Mouse (Mus musculus) kidney, postnatal 0 days (tissue): ENCODE data around the gene Kcns1. TPM values are rescaled to one million over a fixed set of nuclear protein-coding genes. Genes with fewer than 3 reads are reported as not detected.

Experiments used
- ATAC-seq: fragments of 200-750 bp; cut with Nextera tagmentation; replicated peaks from 2 replicates; pipeline ENCODE4 v1.8.0; 2017; ENCODE audit warnings: low read depth, moderate number of reproducible peaks, moderate TSS enrichment, moderate library complexity; ENCODE audit not compliant: low FRiP score
- DNase-seq: peaks from one replicate; pipeline ENCODE4 v3.0.0-alpha.2; 2016; ENCODE audit warnings: low spot score
- H3K27ac ChIP-seq: fragments of 300-500 bp; sonication (generic); 2 replicates; pipeline ENCODE4 v1.5.1; 2014; ENCODE audit warnings: mild to moderate bottlenecking
- H3K27me3 ChIP-seq: fragments of 300-500 bp; sonication (generic); 2 replicates; pipeline ENCODE4 v1.6.1; 2014; ENCODE audit warnings: low read length, mixed read lengths; ENCODE audit not compliant: insufficient read depth
- H3K36me3 ChIP-seq: fragments of 300-500 bp; sonication (generic); 2 replicates; pipeline ENCODE4 v1.6.1; 2014; ENCODE audit warnings: low read length, mixed read lengths; ENCODE audit not compliant: insufficient read depth
- H3K4me1 ChIP-seq: fragments of 300-500 bp; sonication (generic); replicated peaks from 2 replicates; pipeline ENCODE4 v1.6.1; 2014; ENCODE audit warnings: antibody characterized with exemption, low read length, mixed read lengths; ENCODE audit not compliant: insufficient read depth
- H3K4me2 ChIP-seq: fragments of 300-500 bp; sonication (generic); 2 replicates; pipeline ENCODE4 v1.6.1; 2014; ENCODE audit warnings: mild to moderate bottlenecking, low read length, moderate library complexity, mixed read lengths
- H3K4me3 ChIP-seq: fragments of 300-500 bp; sonication (generic); replicated peaks from 2 replicates; pipeline ENCODE4 v1.5.1; 2014; ENCODE audit warnings: low read depth, low read length
- H3K9ac ChIP-seq: fragments of 300-500 bp; sonication (generic); 2 replicates; pipeline ENCODE4 v1.6.1; 2014; ENCODE audit warnings: low read depth, low read length
- H3K9me3 ChIP-seq: fragments of 300-500 bp; sonication (generic); replicated peaks from 2 replicates; pipeline ENCODE4 v1.6.1; 2016; ENCODE audit warnings: low read length, inconsistent platforms, mixed read lengths
- CTCF ChIP-seq: IDR thresholded peaks from 2 replicates; pipeline ENCODE4 v1.5.1; 2016; ENCODE audit warnings: antibody characterized with exemption, low read depth, mild to moderate bottlenecking, moderate library complexity
- WGBS: fragments of 180-500 bp; shearing (Covaris S2); extraction: QIAGEN DNeasy Blood & Tissue Kit; methylation state at CpG from one replicate; pipeline ENCODE4 v1.1.7; 2014; 5-methylcytosine and 5-hydroxymethylcytosine counted together
- polyA plus RNA-seq: library from polyadenylated mRNA; unstranded; fragments of >200 nt; fragmentation: Nextera tagmentation; extraction: Ambion mirVana; gene quantifications from 2 replicates; pipeline ENCODE4 v1.2.1, GENCODE M21; 2015

Gene Kcns1
- polyA plus RNA-seq, 1 experiment from 2014 or later: 0.14 TPM

DNA sequence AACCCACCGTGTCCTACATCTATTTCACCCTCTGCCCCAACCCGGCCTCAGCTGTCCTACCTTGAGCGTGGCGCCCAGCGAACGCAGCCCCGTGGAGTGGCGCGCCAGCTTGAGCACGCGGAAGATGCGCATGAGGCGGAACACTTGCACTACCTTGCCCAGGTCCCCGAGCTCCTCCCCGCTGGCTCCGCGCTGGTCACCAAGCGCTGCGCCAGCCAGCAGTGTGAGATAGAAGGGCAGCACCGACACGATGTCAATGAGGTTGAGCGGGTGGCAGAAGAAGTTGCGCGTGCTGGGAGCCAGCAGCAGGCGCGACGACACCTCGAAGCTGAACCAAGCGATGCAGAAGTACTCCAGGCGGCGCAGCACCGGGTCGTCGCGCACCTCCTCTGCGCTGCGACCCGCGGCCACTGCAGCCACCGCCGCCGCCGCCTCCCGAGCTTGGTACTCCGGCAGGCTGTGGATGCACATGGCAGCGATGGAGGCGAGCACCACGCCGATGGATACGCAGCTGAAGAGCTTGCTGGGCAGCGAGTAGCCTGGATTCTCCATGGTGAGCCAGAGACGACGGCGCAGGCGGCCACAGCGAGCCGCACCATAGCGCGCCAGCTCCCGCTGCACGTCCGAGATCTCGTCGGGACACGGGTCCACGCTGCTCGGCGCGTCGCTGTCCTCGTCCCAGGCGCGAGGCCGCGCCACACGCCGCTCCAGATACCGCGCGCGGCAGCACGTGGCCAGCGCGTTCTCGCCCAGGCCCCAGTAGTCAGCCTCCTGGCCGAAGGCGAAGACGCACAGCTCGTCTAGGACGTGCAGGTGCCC, 3.0 kb downstream of the Kcns1 start:
- Histone ChIP-seq H3K36me3 (no peaks in the 10 kb centered on the region), H3K9me3 (no peaks in the 10 kb centered on the region), H3K4me3 (peak overlapping the region; percentile 27), H3K27ac (no peak overlapping the region), H3K9ac (no peak overlapping the region), H3K4me1 (peaks cover 7% of the 10 kb centered on the region; the same call in 1 of the 2 replicates), H3K4me2 (peak overlapping the region; percentile 47), H3K27me3 (peaks cover 44% of the 10 kb centered on the region)
- 12% methylated on average over 82 of the region's 90 CpGs for WGBS
- DNase-seq: no peak
- no peak for TF ChIP-seq CTCF
- ATAC-seq: peak; percentile 31; the same call in 1 of the 2 replicates

DNA sequence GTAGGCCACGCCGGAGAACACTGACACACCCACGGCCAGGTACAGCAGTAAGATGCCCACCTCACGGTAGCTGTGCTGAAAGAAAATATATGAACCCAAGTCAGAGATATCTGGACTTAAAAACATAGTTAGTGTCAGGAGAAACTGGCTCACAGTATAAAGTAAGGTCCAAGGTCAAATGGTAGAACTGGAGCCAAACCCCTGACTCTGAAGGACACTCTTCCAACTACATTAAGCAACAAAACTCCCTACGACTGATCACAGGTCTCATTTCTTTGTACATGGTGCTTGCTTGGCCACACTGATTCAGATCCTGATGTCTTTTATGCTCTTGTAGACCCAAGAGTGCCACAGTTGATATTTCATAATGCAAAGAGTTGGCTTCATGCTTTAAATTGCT, 6.0 kb downstream of the Kcns1 start:
- H3K27me3 ChIP-seq: peaks cover 26% of the 10 kb centered on the region
- no peak overlapping the region for H3K27ac ChIP-seq
- no peak overlapping the region for H3K4me3 ChIP-seq
- TF ChIP-seq CTCF: no peak
- ATAC-seq (no peak), DNase-seq (no peak)
- H3K36me3 ChIP-seq: no peaks in the 10 kb centered on the region
- peaks cover 5% of the 10 kb centered on the region; the same call in 1 of the 2 replicates for H3K4me1 ChIP-seq
- H3K9ac ChIP-seq: no peak overlapping the region
- 88% methylated on average over 5 of the region's 5 CpGs for WGBS
- no peak overlapping the region for H3K4me2 ChIP-seq
- no peaks in the 10 kb centered on the region for H3K9me3 ChIP-seq

DNA sequence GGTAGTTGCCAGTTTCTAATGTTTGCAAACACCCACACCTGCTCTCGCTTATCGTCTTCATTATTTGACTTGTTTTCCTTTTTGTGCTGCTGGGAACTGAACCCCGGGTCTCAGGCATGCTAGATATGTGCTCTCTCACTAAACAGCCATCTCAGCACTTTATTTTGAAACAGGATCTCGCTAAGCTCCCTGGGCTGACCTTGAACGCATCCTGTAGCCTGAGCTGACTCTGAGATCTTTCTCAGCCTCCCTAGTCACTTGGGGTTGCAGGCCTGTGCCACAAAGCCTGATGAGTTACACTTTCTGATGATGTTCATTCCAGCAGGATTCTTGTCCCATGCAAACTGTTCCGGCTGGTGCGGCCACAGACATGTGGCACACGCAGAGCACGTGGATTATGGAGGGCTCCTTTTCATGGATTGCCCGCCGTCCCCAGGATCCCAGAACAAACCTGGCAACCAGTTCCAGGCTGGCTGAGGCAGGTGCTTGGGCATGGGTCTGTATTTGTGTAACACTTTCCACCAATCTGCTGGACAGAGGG, 9.3 kb downstream of the Kcns1 start:
- H3K36me3 ChIP-seq: no peaks in the 10 kb centered on the region
- H3K27me3 ChIP-seq: no peaks in the 10 kb centered on the region
- no peak overlapping the region for H3K4me3 ChIP-seq
- WGBS: 66% methylated on average over 11 of the region's 11 CpGs
- no peak for TF ChIP-seq CTCF
- no peak for DNase-seq
- H3K4me2 ChIP-seq: no peak overlapping the region
- H3K4me1 ChIP-seq: no peaks in the 10 kb centered on the region
- no peaks in the 10 kb centered on the region for H3K9me3 ChIP-seq
- H3K27ac ChIP-seq: no peak overlapping the region
- ATAC-seq: no peak
- H3K9ac ChIP-seq: no peak overlapping the region

DNA sequence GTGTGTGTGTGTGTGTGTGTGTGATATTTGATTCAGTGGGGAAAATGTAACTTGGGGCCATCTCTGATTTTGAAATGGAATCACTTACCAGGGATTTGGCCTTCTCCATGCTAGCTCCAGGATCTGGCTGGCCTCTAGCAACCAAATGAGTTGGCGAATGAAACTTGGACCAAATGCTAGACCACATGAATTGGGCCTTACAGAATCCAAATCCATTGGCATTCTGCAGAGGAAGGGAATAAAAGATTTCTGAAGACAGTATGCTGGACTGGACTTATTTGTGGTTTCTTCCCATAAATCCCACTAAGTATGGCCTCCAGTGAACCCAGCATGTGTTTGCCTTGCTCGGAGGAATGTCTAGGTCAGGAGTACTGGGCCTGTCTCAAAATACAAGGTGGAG, 12.1 kb downstream of the Kcns1 start:
- DNase-seq (no peak), ATAC-seq (no peak)
- Histone ChIP-seq H3K36me3 (no peaks in the 10 kb centered on the region), H3K4me3 (no peak overlapping the region), H3K9ac (no peak overlapping the region), H3K4me1 (no peaks in the 10 kb centered on the region), H3K9me3 (no peaks in the 10 kb centered on the region), H3K27me3 (no peaks in the 10 kb centered on the region), H3K27ac (no peak overlapping the region), H3K4me2 (no peak overlapping the region)
- 77% methylated on average over 2 of the region's 2 CpGs for WGBS
- TF ChIP-seq CTCF: no peak

DNA sequence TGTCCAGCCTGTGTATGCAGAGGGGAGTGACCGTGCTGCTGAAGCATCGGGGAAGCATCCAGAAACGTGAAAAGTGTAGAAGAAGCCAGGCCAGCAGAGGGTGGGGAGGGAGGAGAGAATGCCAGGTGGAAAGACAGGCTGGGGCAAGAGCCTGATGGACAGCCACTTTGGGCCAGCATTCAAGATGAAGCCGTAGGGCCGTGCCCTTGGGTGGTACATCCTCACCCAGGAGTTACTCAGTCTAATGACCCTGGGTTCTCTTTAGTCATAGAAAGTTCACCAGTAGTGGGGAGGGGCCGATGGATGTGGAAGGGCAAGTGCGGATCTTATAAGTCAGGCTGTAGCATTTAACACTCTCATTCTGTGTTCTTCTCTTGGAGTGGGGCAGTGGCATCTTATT, 14.8 kb downstream of the Kcns1 start:
- no peak overlapping the region for H3K4me3 ChIP-seq
- 83% methylated on average over 7 of the region's 7 CpGs for WGBS
- no peak overlapping the region for H3K9ac ChIP-seq
- H3K4me1 ChIP-seq: no peaks in the 10 kb centered on the region
- peaks cover 14% of the 10 kb centered on the region for H3K36me3 ChIP-seq
- H3K9me3 ChIP-seq: no peaks in the 10 kb centered on the region
- DNase-seq (no peak), ATAC-seq (no peak)
- no peaks in the 10 kb centered on the region for H3K27me3 ChIP-seq
- H3K27ac ChIP-seq: no peak overlapping the region
- no peak for TF ChIP-seq CTCF
- no peak overlapping the region for H3K4me2 ChIP-seq

DNA sequence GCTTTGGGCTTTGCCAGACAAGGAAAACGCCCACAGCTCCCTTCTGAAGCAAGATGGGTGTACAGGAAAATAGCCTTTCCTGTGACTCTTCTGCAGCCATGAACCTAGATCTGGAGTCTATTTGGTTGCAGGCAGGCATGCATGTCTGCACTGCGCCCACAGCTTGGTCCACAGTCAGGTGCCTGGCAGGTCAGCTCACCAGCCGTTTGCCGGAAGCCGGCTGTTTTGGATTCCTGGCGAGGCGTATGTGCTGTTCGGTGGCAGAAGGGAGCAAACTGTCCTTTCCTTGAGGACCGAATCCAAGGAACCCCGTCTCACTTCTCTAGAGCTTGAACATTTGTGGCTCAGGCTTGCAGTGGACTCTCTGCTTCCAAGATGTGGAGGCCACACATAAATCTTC, 16.9 kb downstream of the Kcns1 start:
- DNase-seq (no peak), ATAC-seq (no peak)
- Histone ChIP-seq H3K27ac (no peak overlapping the region), H3K9ac (no peak overlapping the region), H3K4me3 (no peak overlapping the region), H3K4me1 (0 out of 2 replicates have a peak, but pooled peaks cover 5% of the 10 kb centered on the region), H3K36me3 (peaks cover 14% of the 10 kb centered on the region), H3K9me3 (no peaks in the 10 kb centered on the region), H3K27me3 (no peaks in the 10 kb centered on the region), H3K4me2 (no peak overlapping the region)
- WGBS: 88% methylated on average over 10 of the region's 10 CpGs
- no peak for TF ChIP-seq CTCF
